Mouse (Mus musculus): ENCODE data around the gene Gm13128.
"Not testable (repeated sequence)": the region's sequence is repeated elsewhere in the genome, so short reads cannot be mapped to it uniquely, and the experiment has no call there.

The Gm13128 gene

GRCm38 (mm10) chr4:144329949-144330348 lies at the start of gene Gm13128:
Gene Gm13128 (plus strand): TSS chr4:144330249.
- DNase-seq (ENCODE audit: low read depth, low spot score); H3K27me3 ChIP-seq (ENCODE audit: control insufficient read depth, insufficient read depth, low read length, poor library complexity, severe bottlenecking); H3K36me3 ChIP-seq (ENCODE audit: control insufficient read depth, insufficient read depth, low read length, poor library complexity, severe bottlenecking): not testable (repeated sequence)

GRCm38 (mm10) chr4:144280388-144280787 lies 49.7 kb upstream of the Gm13128 start, which contains the start of gene Pramel5:
Gene Pramel5 (minus strand): TSS chr4:144280488.
- not testable (repeated sequence) for H3K27me3 ChIP-seq (ENCODE audit: control insufficient read depth, insufficient read depth, low read length, poor library complexity, severe bottlenecking); DNase-seq (ENCODE audit: low read depth, low spot score); H3K36me3 ChIP-seq (ENCODE audit: control insufficient read depth, insufficient read depth, low read length, poor library complexity, severe bottlenecking)

GRCm38 (mm10) chr4:144299414-144299813 lies 30.6 kb upstream of the Gm13128 start:
- H3K27me3 ChIP-seq (ENCODE audit: control insufficient read depth, insufficient read depth, low read length, poor library complexity, severe bottlenecking); H3K36me3 ChIP-seq (ENCODE audit: control insufficient read depth, insufficient read depth, low read length, poor library complexity, severe bottlenecking); DNase-seq (ENCODE audit: low read depth, low spot score): not testable (repeated sequence)

- not testable (repeated sequence) for H3K36me3 ChIP-seq (ENCODE audit: control insufficient read depth, insufficient read depth, low read length, poor library complexity, severe bottlenecking); H3K27me3 ChIP-seq (ENCODE audit: control insufficient read depth, insufficient read depth, low read length, poor library complexity, severe bottlenecking); DNase-seq (ENCODE audit: low read depth, low spot score)
Observed at GRCm38 (mm10) chr4:144312666-144313460, 17.2 kb upstream of the Gm13128 start.

GRCm38 (mm10) chr4:144335856-144336255 lies 5.8 kb downstream of the Gm13128 start:
- not testable (repeated sequence) for H3K27me3 ChIP-seq (ENCODE audit: control insufficient read depth, insufficient read depth, low read length, poor library complexity, severe bottlenecking); H3K36me3 ChIP-seq (ENCODE audit: control insufficient read depth, insufficient read depth, low read length, poor library complexity, severe bottlenecking); DNase-seq (ENCODE audit: low read depth, low spot score)

GRCm38 (mm10) chr4:144357642-144358041 lies 27.6 kb downstream of the Gm13128 start, which contains the start of gene Gm13119:
Gene Gm13119 (plus strand): TSS chr4:144357942.
- DNase-seq (ENCODE audit: low read depth, low spot score); H3K27me3 ChIP-seq (ENCODE audit: control insufficient read depth, insufficient read depth, low read length, poor library complexity, severe bottlenecking); H3K36me3 ChIP-seq (ENCODE audit: control insufficient read depth, insufficient read depth, low read length, poor library complexity, severe bottlenecking): not testable (repeated sequence)

GRCm38 (mm10) chr4:144377911-144378310 lies 47.9 kb downstream of the Gm13128 start, which contains the start of gene Pramef20:
Gene Pramef20 (minus strand): TSS chr4:144377933.
- H3K27me3 ChIP-seq (ENCODE audit: control insufficient read depth, insufficient read depth, low read length, poor library complexity, severe bottlenecking): no peaks in the 10 kb centered on the region
- no peaks in the 10 kb centered on the region for H3K36me3 ChIP-seq (ENCODE audit: control insufficient read depth, insufficient read depth, low read length, poor library complexity, severe bottlenecking)
- no peak for DNase-seq (ENCODE audit: low read depth, low spot score)

Measured in splenic B cell, adult 2 months (primary cell).